Mouse (Mus musculus) lung, adult 18-20 months (tissue): ENCODE measurements at regions not wholly inside any gene's neighbourhood (a gene's known extent, or its start where the extent isn't known, plus 50 kb on each side); places are given as distances from the start of the nearest gene placed in this dataset.

Experiments used
- DNase-seq, 2 experiments: peaks; one replicate each; pipeline ENCODE4 v3.0.0; 2022; ENCODE audit warnings: mixed read lengths in 2 of 2

DNA sequence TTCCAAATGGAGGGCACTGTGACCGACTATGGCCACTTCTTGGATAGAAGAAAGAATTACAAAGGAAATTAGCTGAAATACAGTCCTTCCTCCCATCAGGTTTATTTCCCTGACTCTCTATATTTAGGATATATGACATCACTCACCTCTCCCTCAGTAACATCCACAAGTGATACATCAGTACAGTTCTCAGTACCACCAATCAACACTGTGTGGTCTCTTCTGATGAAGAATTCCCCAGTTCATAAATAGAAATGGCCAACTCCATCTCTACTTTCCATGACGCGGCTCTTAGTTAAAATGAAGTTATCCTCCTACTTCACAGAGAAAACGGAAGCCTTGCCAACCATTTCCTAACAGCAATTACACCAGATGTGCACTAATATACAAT, 208.3 kb upstream of the Dio2 start:
- DNase-seq, result no peak

DNA sequence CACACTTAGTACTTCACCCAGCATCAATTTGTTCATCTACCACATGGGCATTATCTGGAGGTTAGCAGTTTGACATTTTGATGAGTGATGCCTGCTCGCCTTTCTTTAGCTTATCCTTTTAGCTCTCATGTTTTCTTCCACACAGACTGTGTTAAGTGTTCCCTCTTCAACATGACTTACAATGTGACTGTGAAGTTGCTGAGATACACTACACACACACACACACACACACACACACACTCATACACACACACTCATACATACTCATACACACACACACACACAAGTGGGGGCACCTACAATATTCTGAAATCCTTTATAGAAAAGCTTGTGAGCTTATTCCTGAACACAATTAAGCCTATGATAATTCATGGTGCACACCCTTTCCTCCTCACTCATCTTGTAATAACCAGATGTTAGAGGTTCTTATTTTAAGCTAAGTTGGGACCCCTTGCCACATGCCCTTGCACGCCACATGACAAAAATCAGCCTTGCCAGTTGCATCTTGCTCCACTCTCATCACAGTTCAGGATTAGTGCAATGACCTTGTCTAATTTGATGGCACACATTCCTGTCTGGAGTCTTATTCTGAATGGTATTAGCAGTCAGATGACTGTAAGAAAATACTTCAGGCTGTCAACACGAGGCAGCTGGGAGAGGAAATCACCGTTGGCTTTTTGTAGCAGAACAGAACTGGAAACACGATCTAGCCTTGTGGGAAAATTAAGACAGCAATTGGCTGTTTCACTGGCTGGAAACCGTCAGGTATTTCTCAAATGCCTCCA, 207.7 kb upstream of the Dio2 start:
- no peak for DNase-seq

DNA sequence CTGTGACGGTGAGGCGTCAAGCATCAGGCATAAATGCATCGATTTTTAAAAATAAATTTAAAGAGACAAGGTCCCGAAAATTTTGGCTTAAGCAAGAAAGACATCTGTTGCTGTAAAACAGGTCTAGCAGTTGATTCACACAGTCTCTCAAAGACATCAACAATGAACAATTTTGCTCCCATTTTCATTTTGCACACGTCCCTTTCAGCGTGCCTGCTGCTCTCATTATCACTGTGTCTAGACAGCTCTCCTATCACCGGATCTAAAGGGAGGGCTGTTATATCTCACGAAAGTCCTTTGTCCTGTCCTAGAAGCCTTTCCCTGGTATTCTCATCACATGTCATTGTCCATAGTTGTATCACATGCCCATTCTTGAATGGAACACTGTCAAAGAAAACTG, 194.4 kb upstream of the Dio2 start:
- DNase-seq, result no peak

DNA sequence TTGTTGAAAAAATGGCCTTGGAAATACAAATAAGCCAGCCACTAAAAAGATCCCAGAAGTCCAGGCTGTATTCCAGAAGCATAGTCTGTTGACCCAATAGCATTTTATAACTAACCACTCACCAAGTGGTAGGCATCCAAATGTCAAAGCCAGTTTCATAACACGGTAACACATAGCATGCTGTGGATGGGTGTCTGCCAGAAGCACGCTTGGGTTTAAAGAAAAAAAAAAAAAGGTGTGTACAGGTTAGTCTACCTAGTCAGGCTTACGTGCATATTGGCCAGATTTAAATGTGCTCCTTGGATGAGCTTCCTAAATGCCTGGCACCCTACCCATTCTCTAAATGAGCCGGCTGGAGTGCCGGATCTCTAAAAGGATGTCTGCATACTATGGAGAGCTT, 194.0 kb upstream of the Dio2 start:
- no peak for DNase-seq

DNA sequence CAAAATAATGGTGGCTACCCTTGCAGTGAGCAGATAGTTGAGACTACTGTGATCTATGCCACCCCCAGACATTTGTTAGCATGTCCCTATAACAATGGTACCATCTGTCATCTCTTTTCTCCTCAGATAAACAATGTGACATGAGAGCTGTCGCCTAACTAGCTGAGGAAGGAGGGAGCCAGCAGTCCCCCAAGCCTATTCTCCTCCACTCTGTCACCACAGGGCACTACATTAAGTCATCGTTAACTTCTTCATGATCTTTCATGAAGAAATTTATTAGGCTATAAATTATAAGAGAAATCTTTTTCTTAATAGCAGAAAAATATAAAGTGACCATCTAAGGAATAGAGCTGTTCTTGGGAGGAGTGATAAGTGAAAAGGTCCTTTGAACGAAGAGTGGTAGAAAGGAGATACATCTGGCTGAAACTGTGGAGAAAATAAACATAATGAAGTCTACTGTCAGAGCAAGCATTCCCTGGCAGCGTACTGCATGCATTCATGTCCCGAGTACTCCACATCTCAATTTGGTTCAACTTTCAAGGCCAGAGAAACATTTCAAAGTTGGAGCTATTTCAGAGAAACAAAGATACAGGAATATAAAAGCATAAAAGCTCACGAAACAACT, 192.0 kb upstream of the Dio2 start:
- no peak for DNase-seq

DNA sequence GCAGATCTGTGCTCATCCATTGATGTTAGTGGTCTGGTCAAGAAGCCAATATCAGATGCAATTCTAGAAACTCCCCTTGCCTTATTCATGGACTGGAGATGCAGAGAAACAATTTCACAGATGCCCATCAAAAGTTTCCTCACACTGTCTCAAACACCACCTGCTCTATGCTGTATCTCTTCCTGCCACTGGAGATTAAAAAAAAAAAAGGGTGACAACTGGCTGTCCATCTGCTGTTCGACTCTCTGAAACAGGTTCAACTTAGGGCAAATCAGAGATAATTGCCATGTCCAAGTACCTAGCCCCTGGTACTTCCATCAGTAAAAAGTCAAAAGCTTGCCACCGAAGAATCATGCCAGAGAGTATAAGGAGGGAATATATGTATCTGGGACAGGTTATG, 185.4 kb upstream of the Dio2 start:
- no peak for DNase-seq

DNA sequence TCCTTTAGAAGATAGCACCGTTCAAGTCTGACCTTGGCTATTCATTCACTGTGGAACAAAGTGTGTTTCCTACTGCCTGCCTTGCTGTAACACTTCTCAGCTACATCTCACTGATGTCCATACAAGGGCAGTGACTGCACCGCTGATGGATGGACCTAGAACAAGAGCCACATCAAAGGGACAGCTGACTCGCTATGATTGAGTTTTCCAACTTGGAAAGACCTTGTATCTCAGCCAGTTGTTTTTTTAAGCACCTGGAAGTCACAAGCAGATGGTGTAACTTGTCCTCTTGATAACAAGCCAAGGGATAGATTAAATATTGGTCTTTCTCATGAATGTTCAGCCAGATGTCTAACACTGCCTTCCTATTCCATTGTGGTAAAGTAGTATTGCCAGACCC, 184.9 kb upstream of the Dio2 start:
- no peak for DNase-seq

DNA sequence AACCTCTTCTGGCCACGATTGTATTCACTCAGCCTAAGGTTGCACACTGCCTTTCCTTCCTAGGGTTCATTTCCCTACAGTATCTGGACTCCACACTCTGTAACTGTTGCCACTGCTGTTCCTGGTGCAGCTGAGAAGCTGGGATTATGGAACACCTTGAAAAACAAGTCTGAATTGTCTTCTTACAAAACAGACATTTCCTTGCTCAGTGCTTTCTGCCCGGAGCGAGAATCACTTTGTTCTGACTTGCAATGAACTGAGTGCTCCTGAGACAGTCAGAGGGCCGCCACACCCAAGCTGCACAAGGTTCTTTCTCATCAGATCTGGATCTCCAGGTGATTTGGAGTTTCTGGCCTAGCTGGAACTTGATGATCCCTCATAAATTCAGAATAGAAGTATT, 183.0 kb upstream of the Dio2 start:
- no peak for DNase-seq

DNA sequence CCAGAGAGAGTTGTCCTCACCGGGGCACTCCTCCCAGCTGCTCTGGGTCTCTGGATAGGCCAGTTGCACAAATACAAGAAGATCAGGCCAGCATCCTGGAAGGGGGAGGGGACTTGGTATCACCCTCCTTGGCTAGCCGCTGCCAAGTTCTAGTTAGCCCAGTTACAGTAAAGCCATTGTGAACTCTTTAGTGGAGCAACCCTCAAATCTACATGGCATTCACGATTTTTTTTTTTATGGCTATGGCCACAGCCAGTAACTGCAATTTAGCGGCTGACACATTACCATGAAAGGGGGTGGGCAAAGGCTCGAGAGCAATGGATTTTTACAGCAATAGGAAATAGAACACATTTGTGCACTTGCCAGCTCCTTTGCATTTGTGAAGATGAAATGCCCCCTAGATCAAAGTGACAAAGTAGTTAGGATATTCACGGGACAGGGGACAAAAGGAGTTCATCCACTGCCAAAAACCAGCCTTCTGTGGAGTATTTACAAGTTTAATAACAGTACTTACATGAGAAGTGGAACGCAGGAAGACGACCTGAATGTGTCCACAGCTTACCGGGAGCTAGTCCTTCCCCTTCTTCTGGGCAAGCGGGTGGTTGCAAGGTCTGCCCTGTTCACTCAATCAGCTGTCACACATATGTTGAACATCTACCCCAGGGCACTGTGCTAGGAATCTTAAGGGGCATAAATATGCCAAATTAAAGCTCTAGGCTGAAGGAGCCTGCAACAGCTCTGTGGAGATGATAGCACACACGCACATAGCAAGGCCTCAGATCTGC, 177.9 kb upstream of the Dio2 start:
- no peak for DNase-seq

DNA sequence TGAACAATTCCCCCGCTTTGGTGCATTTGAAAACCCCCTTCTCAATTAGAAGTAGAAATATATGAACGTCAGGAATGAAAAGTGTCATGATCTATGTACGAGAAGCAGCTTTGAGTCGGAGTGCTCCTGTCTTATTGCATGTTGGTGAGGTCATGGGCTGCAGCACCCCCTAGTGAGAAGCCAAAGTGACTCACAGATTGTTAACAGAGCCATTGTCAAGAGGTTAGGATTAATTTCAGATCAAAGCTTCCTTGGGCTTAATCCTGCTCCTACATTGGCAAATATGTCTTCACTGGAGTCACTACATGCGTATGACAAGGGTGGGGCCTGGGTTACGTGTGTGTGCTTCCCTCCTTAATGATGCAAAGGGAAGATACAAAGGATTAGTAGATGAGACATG, 165.8 kb upstream of the Dio2 start:
- peak in 1 of 2 experiments; percentile 5 for DNase-seq

DNA sequence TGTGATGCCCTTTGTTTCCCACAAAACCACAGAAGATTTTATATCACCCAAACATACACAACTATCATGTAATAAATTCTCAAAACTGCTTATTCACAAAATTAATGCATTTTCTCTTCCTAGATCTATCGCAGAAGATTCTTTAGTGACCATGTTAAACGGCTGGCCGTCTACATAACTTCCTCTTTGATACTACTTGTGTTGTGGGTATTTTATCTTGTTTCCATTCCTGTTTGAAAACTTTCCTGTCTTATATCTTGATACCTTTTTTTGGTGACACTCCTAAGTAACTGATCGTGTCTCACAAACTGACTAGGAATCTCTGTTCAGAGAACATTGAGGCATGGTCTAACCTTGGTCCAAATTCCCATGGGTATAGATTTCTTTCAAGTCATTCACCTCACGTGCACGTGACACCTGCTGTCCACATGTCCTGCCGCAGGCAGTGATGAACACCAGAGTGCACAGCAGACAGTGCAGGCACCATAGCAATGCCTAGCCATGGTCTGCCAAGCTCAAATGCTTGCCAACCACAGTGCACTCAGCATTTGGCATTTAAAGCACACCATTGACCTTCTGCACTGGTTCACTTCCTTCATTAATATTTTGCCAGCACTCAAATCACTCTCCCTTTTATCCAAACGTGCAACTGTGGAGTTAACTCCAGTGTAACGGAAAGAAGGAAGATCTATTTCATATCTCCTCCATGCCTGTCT, 155.6 kb upstream of the Dio2 start:
- DNase-seq, result no peak

DNA sequence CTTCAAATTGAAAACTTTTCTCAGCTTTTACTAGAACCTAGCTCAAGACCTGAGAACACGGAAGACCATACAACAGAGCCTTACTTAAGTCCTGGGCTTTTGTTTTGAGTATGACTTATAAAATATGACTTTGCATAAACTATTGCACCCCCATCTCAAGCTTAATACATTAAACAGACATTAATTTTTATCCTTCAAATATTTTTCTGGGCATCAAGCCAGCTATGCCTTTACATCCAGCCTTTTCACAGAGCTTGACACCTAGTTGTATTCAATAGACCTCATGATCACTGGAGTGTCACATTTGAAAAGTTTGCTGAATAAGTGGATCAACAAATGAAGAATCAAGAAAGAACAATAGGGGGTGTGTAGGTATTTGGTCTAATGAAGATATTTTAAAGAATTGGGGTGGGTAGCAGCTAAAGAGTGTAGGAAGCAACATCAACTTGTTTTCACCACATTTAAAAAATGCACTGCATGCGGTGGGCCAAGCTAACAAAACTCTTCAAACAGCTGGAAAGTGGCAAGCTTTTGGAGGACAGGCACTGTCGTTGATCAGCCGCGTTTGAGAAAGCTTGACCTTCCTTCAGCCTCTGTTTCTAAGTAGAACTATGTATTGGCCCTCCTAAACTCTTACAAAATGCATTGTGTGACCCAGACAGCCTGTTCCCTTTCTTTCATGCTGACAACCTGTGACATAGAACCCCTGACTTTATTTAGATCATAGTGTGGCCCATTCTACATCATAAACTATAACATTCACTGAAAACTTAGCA, 138.2 kb upstream of the Dio2 start:
- DNase-seq, result no peak

DNA sequence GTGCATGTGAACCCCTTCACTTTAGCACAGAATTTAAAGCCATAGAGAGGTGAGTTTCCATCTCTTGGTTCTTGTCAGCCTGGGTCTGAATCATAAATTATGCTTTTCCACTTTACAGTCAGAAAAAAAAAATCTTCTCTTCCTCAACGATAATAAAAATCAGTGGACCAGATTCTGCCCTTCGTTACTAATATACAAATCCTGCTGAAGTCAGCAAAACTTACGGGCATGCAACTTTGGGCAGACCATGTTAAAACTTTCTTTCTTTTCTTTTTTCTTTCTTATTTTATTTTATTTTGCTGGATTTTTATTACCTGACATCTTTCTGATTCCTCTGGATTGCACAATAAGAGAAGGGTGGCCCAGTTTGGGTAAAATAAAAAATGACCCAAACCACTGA, 136.6 kb upstream of the Dio2 start:
- no peak for DNase-seq

DNA sequence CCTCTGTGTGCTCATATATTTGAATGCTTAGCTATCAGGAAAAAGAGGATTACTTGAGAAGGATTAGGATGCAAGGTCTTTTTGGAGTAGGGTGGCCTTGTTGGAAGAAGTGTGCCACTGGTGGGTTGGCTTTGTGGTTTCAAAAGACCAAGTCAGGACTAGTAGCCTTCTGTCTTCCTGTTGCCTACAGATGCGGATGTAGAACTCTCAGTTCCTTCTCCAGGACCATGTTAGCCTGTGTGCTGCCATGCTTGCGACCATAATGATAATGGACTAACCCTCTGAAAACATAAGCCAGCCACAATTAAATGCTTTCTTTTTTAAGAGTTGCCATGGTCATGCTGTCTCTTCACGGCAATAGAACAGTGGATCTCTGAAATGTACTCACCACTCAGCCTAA, 135.7 kb upstream of the Dio2 start:
- DNase-seq, result no peak

DNA sequence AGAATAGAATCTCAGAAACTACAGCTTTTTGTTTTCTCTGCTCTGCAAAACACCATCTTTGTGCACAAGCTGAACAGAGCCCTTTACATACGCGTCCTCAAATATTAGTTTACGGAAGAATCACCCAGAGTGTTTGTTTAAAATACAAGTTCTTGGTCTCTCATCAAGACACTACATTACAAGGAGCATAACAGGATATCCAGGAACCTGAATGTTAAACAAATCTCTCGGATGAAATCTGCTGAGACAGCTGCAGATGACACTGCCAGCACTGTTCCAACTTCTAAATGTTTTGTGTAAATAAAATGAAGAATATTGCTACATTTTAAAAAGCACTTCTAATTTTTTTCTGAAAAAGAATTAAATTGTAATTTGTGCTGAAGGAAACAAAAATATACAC, 128.4 kb upstream of the Dio2 start:
- no peak for DNase-seq

DNA sequence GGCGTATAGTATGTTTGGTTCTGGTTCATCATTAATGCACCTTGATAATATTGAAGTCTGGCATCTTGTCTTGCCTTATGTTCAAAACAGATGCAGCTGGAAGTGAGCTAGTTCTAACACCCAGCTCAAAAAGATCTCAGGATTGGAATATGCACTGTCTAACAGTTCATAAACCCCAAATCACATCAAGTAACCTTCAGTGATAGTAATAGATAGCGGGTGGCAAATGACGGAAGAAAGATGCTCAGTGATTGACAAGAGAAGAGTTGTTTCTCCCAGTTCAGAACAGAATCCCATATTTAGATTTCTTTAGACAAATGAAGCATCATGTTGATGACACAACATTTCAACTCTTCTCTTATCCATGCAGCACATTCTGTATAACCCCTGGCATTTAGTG, 124.4 kb upstream of the Dio2 start:
- DNase-seq, result no peak

DNA sequence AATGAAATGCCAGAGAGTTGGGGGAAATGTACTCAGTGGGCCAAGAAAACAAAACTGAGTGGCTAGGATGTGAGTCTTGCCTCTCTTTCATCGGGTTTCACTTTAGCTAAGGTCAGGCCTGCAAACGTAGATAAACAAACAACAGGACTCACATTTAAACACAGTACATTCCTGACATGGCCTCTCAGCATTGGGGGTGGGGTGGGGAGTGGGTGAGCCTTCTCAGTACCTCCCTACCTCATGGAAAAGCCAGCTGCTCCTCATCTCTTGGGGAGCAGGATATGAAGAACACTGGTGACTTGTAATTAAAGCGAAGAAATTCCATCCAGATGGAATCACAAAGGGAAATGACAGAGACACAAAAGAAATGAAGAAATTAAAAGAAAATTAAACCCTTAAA, 119.5 kb upstream of the Dio2 start:
- peak in 1 of 2 experiments; percentile 12 for DNase-seq

DNA sequence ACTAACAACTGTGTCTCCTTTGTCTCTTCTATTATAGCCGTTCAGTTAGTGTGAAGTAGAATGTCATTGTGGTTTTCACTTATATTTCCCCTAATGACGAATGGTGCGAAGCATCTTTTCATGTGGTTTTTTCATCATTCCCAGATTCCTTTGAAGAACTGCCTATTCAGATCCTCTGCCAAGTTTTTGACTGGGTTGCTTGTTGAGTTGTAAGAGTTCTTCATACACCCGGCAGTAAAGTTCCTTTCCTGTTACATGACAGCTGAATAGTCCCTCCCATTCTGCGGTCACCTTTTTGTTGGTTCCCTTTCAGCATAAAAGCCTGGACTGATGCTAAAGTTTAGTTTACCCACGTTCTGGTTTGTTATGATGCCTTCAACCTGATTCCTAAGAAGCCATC, 72.4 kb upstream of the Dio2 start:
- DNase-seq, result no peak

DNA sequence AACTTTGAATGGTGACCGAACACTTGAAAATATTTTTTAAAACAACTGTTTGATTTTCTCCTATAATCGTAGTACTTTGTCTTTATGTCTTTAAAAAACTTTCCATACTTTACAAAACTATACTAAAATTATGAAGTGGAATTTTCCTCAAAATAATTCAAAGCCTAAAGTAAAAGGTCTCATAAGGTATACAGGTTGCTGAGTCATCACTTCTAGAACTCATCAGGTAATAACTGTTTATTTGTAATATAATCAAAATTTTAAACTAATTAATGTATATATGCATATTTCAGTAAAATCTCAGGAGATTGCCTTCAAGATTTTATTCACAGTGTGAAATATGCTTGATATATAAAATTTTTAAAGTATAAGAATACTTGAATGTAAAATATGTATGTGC, 52.3 kb upstream of the Dio2 start:
- DNase-seq, result no peak
